Mouse (Mus musculus) cortical plate, adult 2 months (tissue): ENCODE results near the gene Ccl25.

Source experiments
- CTCF ChIP-seq: fragments of 200-500 bp; IDR thresholded peaks from 2 replicates; pipeline ENCODE4 v1.5.1; 2011; ENCODE audit warnings: mild to moderate bottlenecking, control low read depth, low read length; ENCODE audit not compliant: insufficient read depth; ENCODE audit errors: extremely low read depth
- POLR2A ChIP-seq: fragments of 200-500 bp; IDR thresholded peaks from 2 replicates; pipeline ENCODE4 v1.6.1; 2011; ENCODE audit warnings: mild to moderate bottlenecking, low read length, control low read depth; ENCODE audit not compliant: insufficient read depth; ENCODE audit errors: extremely low read depth

DNA sequence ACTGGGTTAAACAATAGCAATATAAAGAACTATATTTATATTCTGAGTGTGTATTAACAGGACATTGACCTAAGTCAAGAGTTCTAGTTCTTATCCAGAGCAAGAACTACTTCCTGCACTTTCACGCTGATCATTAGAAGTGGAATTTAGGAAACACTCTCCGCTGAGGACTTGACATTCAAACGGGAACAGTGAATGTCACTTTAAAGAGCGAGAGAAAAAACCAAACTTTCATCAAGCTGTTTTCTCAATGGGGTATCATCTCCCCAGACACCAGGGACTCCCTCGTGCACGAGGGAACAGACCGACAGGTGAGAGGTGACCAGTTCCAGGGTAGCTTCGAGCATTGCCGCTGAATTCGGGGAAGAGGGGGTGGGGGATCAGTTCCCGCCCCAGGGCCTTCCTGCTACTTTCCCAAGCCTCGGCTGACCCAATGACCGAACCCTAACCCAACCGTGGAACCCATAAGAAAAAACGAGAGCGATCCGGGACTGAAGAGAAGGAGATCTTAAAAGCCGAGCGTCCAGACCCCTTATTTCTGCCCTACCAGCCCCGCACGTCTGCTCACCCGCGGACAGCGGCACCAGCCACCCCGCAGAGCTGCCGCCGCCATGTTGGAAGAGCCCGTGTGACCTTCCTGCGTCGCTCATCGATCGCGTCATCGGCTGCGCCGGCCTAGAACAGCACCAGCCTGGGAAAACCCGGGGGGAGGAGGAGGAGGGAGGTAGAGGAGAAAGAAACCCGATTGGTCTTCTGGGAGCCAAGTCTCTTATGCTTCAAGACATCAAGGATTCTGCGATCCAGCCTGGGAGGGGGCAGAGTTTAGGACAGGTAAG is 49.5 kb upstream of the Ccl25 start, which contains the start of gene Timm44:
- TF ChIP-seq CTCF (no peak), POLR2A (peak; percentile 78)
